Mouse (Mus musculus): Measurements from ENCODE around the gene Fam19a1. TPM values are rescaled to one million over a fixed set of nuclear protein-coding genes. Genes with fewer than 3 reads are reported as not detected.
"Not testable (repeated sequence)": the region's sequence is repeated elsewhere in the genome, so short reads cannot be mapped to it uniquely, and the experiment has no call there.

Gene Fam19a1
- total and polyA plus RNA-seq, 2 experiments from 2014 or later = 0.16 TPM; not detected in 1

GRCm38 (mm10) chr6:96186517-96186916 is 73.6 kb downstream of the Fam19a1 start:
- no peak for TF ChIP-seq EP300 (IDR thresholded peaks at IDR 0.05; ENCODE audit: low read depth)
- TF ChIP-seq CTCF (IDR thresholded peaks at IDR 0.05; ENCODE audit: low read depth) = no peak
- no peaks in the 10 kb centered on the region for H3K4me1 ChIP-seq (ENCODE audit: control insufficient read depth, insufficient read depth)
- no peaks in the 10 kb centered on the region for H3K27me3 ChIP-seq (ENCODE audit: control insufficient read depth, insufficient read depth, low read length)
- no peaks in the 10 kb centered on the region for H3K9me3 ChIP-seq (replicated peaks; ENCODE audit: control insufficient read depth, low read length)
- no peak overlapping the region for H3K9ac ChIP-seq (replicated peaks; ENCODE audit: low read depth, low read length)
- WGBS = 63% methylated on average over 2 of the region's 2 CpGs
- no peaks in the 10 kb centered on the region for H3K36me3 ChIP-seq (replicated peaks; ENCODE audit: control insufficient read depth, insufficient read depth, low read length)
- DNase-seq (ENCODE audit: low spot score) (no peak), ATAC-seq (ENCODE audit: insufficient read depth, low read depth) (no peak)
- H3K4me2 ChIP-seq (ENCODE audit: low read depth, low read length) = no peak overlapping the region
- H3K4me3 ChIP-seq (ENCODE audit: low read depth, low read length) = no peak overlapping the region
- no peak overlapping the region for H3K27ac ChIP-seq (ENCODE audit: low read depth)

GRCm38 (mm10) chr6:96198991-96199390 is 86.0 kb downstream of the Fam19a1 start:
- 69% methylated on average over 2 of the region's 2 CpGs for WGBS
- H3K4me1 ChIP-seq (ENCODE audit: control insufficient read depth, insufficient read depth); H3K9me3 ChIP-seq (replicated peaks; ENCODE audit: control insufficient read depth, low read length); H3K4me2 ChIP-seq (ENCODE audit: low read depth, low read length); H3K27ac ChIP-seq (ENCODE audit: low read depth); H3K36me3 ChIP-seq (replicated peaks; ENCODE audit: control insufficient read depth, insufficient read depth, low read length); H3K4me3 ChIP-seq (ENCODE audit: low read depth, low read length); DNase-seq (ENCODE audit: low spot score); H3K9ac ChIP-seq (replicated peaks; ENCODE audit: low read depth, low read length); H3K27me3 ChIP-seq (ENCODE audit: control insufficient read depth, insufficient read depth, low read length); ATAC-seq (ENCODE audit: insufficient read depth, low read depth): not testable (repeated sequence)

GRCm38 (mm10) chr6:96205395-96205794 is 92.4 kb downstream of the Fam19a1 start:
- TF ChIP-seq EP300 (IDR thresholded peaks at IDR 0.05; ENCODE audit: low read depth) = no peak
- ATAC-seq (ENCODE audit: insufficient read depth, low read depth) = no peak

GRCm38 (mm10) chr6:96234806-96235205 is 121.9 kb downstream of the Fam19a1 start:
- Histone ChIP-seq H3K4me2 (ENCODE audit: low read depth, low read length) (no peak overlapping the region), H3K4me1 (ENCODE audit: control insufficient read depth, insufficient read depth) (no peaks in the 10 kb centered on the region), H3K4me3 (ENCODE audit: low read depth, low read length) (no peak overlapping the region), H3K36me3 (replicated peaks; ENCODE audit: control insufficient read depth, insufficient read depth, low read length) (no peaks in the 10 kb centered on the region), H3K9me3 (replicated peaks; ENCODE audit: control insufficient read depth, low read length) (no peaks in the 10 kb centered on the region), H3K9ac (replicated peaks; ENCODE audit: low read depth, low read length) (no peak overlapping the region), H3K27ac (ENCODE audit: low read depth) (no peak overlapping the region), H3K27me3 (ENCODE audit: control insufficient read depth, insufficient read depth, low read length) (no peaks in the 10 kb centered on the region)
- DNase-seq (ENCODE audit: low spot score) = no peak
- TF ChIP-seq EP300 (IDR thresholded peaks at IDR 0.05; ENCODE audit: low read depth) = no peak
- TF ChIP-seq CTCF (IDR thresholded peaks at IDR 0.05; ENCODE audit: low read depth) = no peak
- ATAC-seq (ENCODE audit: insufficient read depth, low read depth) = no peak

More at GRCm38 (mm10) chr6:96205395-96205794, 92.4 kb downstream of the Fam19a1 start:
- H3K9me3 ChIP-seq (replicated peaks; ENCODE audit: control insufficient read depth, low read length) = no peaks in the 10 kb centered on the region
- WGBS = 77% methylated on average over 2 of the region's 2 CpGs
- H3K9ac ChIP-seq (replicated peaks; ENCODE audit: low read depth, low read length) = no peak overlapping the region
- no peak overlapping the region for H3K4me3 ChIP-seq (ENCODE audit: low read depth, low read length)
- H3K27me3 ChIP-seq (ENCODE audit: control insufficient read depth, insufficient read depth, low read length) = no peaks in the 10 kb centered on the region
- no peak overlapping the region for H3K27ac ChIP-seq (ENCODE audit: low read depth)
- DNase-seq (ENCODE audit: low spot score) = no peak
- H3K4me2 ChIP-seq (ENCODE audit: low read depth, low read length) = no peak overlapping the region
- no peaks in the 10 kb centered on the region for H3K4me1 ChIP-seq (ENCODE audit: control insufficient read depth, insufficient read depth)
- H3K36me3 ChIP-seq (replicated peaks; ENCODE audit: control insufficient read depth, insufficient read depth, low read length) = no peaks in the 10 kb centered on the region

- WGBS = 63% methylated on average over 3 of the region's 3 CpGs
- H3K4me3 ChIP-seq (ENCODE audit: low read depth, low read length) = no peak overlapping the region
- no peak for DNase-seq (ENCODE audit: low spot score)
- H3K4me1 ChIP-seq (ENCODE audit: control insufficient read depth, insufficient read depth) = no peaks in the 10 kb centered on the region
- no peaks in the 10 kb centered on the region for H3K27me3 ChIP-seq (ENCODE audit: control insufficient read depth, insufficient read depth, low read length)
- no peak overlapping the region for H3K27ac ChIP-seq (ENCODE audit: low read depth)
- no peak overlapping the region for H3K9ac ChIP-seq (replicated peaks; ENCODE audit: low read depth, low read length)
- no peak for TF ChIP-seq EP300 (IDR thresholded peaks at IDR 0.05; ENCODE audit: low read depth)
- no peak for TF ChIP-seq CTCF (IDR thresholded peaks at IDR 0.05; ENCODE audit: low read depth)
- no peaks in the 10 kb centered on the region for H3K9me3 ChIP-seq (replicated peaks; ENCODE audit: control insufficient read depth, low read length)
- ATAC-seq (ENCODE audit: insufficient read depth, low read depth) = no peak
- no peaks in the 10 kb centered on the region for H3K36me3 ChIP-seq (replicated peaks; ENCODE audit: control insufficient read depth, insufficient read depth, low read length)
- no peak overlapping the region for H3K4me2 ChIP-seq (ENCODE audit: low read depth, low read length)
These were observed 131.4 kb downstream of the Fam19a1 start for GRCm38 (mm10) chr6:96244320-96244719.

- ATAC-seq (ENCODE audit: insufficient read depth, low read depth) = no peak
- TF ChIP-seq CTCF (IDR thresholded peaks at IDR 0.05; ENCODE audit: low read depth) (no peak), EP300 (IDR thresholded peaks at IDR 0.05; ENCODE audit: low read depth) (no peak)
These were observed 139.0 kb downstream of the Fam19a1 start for GRCm38 (mm10) chr6:96252001-96252400.

More at GRCm38 (mm10) chr6:96252001-96252400, 139.0 kb downstream of the Fam19a1 start:
- 57% methylated on average over 3 of the region's 3 CpGs for WGBS
- no peaks in the 10 kb centered on the region for H3K36me3 ChIP-seq (replicated peaks; ENCODE audit: control insufficient read depth, insufficient read depth, low read length)
- H3K9me3 ChIP-seq (replicated peaks; ENCODE audit: control insufficient read depth, low read length) = no peaks in the 10 kb centered on the region
- H3K4me2 ChIP-seq (ENCODE audit: low read depth, low read length) = no peak overlapping the region
- H3K9ac ChIP-seq (replicated peaks; ENCODE audit: low read depth, low read length) = no peak overlapping the region
- no peaks in the 10 kb centered on the region for H3K27me3 ChIP-seq (ENCODE audit: control insufficient read depth, insufficient read depth, low read length)
- no peak overlapping the region for H3K27ac ChIP-seq (ENCODE audit: low read depth)
- peaks cover 5% of the 10 kb centered on the region; the same call in 1 of the 2 replicates for H3K4me1 ChIP-seq (ENCODE audit: control insufficient read depth, insufficient read depth)
- H3K4me3 ChIP-seq (ENCODE audit: low read depth, low read length) = no peak overlapping the region
- DNase-seq (ENCODE audit: low spot score) = no peak
